Mouse (Mus musculus) heart, adult 2 months (tissue): ENCODE results near the gene Casc1.

Experiments used
- CTCF ChIP-seq: fragments of 200-600 bp; IDR thresholded peaks from 2 replicates; pipeline ENCODE4 v1.8.1; 2022; ENCODE audit warnings: antibody characterized with exemption, mild to moderate bottlenecking, moderate library complexity
- EP300 ChIP-seq: fragments of 200-500 bp; IDR thresholded peaks from 2 replicates; pipeline ENCODE4 v1.6.1; 2011; ENCODE audit warnings: low read depth, low read length, control low read depth; ENCODE audit not compliant: insufficient read depth
- POLR2A ChIP-seq: fragments of 200-500 bp; IDR thresholded peaks from 2 replicates; pipeline ENCODE4 v1.6.1; 2011; ENCODE audit warnings: mild to moderate bottlenecking, low read depth, low read length, control low read depth; ENCODE audit not compliant: insufficient read depth

- TF ChIP-seq CTCF (no peak), POLR2A (no peak), EP300 (no peak)
Measured at GRCm38 (mm10) chr6:145136831-145137230, 74.0 kb downstream of the Casc1 start.
